Mouse (Mus musculus) cortical plate, adult 2 months (tissue): ENCODE results near the gene Mertk.

Source experiments
- CTCF ChIP-seq: fragments of 200-500 bp; IDR thresholded peaks from 2 replicates; pipeline ENCODE4 v1.5.1; 2011; ENCODE audit warnings: mild to moderate bottlenecking, control low read depth, low read length; ENCODE audit not compliant: insufficient read depth; ENCODE audit errors: extremely low read depth
- POLR2A ChIP-seq: fragments of 200-500 bp; IDR thresholded peaks from 2 replicates; pipeline ENCODE4 v1.6.1; 2011; ENCODE audit warnings: mild to moderate bottlenecking, low read length, control low read depth; ENCODE audit not compliant: insufficient read depth; ENCODE audit errors: extremely low read depth

DNA sequence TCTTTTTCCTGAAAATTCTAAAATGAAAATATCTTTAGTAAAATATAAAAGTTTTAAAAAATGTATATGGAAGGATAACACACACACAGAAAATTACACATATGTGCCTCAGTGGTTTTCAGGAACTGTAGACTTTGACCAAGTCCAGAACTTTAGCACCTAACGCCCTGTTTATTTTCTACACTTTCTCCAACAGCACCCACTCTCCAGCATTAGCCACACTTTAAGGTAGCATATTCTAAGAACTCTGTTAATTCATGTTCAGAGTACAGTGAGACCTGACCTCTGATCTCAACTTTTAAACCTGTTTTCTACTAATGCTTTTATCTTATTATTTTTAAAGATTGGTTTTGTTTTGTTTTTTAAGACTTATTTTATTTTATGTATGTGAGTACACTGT, 129.0 kb downstream of the Mertk start:
- no peak for TF ChIP-seq POLR2A
- TF ChIP-seq CTCF, result no peak
